Mouse (Mus musculus) hindbrain, embryonic 15.5 days (tissue): ENCODE data around the gene Clec10a. TPM values are rescaled to one million over a fixed set of nuclear protein-coding genes. Genes with fewer than 3 reads are reported as not detected.
"Not testable (repeated sequence)": the region's sequence is repeated elsewhere in the genome, so short reads cannot be mapped to it uniquely, and the experiment has no call there.

Source experiments
- ATAC-seq: fragments of 200-750 bp; cut with Nextera tagmentation; 2 replicates; pipeline ENCODE4 v1.8.0; 2017; ENCODE audit warnings: low read depth, moderate number of reproducible peaks, moderate TSS enrichment; ENCODE audit not compliant: low FRiP score
- H3K27ac ChIP-seq: fragments of 300-500 bp; sonication (generic); replicated peaks from 2 replicates; pipeline ENCODE4 v1.5.1; 2015; ENCODE audit warnings: mild to moderate bottlenecking, inconsistent platforms
- H3K27me3 ChIP-seq: fragments of 300-500 bp; sonication (generic); 2 replicates; pipeline ENCODE4 v1.6.1; 2015; ENCODE audit warnings: control low read depth, inconsistent platforms
- H3K36me3 ChIP-seq: fragments of 300-500 bp; sonication (generic); 2 replicates; pipeline ENCODE4 v1.6.1; 2015; ENCODE audit warnings: control low read depth, inconsistent platforms
- H3K4me1 ChIP-seq: fragments of 300-500 bp; sonication (generic); replicated peaks from 2 replicates; pipeline ENCODE4 v1.6.1; 2015; ENCODE audit warnings: control low read depth, inconsistent platforms
- H3K4me2 ChIP-seq: fragments of 300-500 bp; sonication (generic); 2 replicates; pipeline ENCODE4 v1.6.1; 2015; ENCODE audit warnings: moderate library complexity, mild to moderate bottlenecking, inconsistent platforms
- H3K4me3 ChIP-seq: fragments of 300-500 bp; sonication (generic); 2 replicates; pipeline ENCODE4 v1.5.1; 2015; ENCODE audit warnings: mild to moderate bottlenecking, inconsistent platforms
- H3K9ac ChIP-seq: fragments of 300-500 bp; sonication (generic); 2 replicates; pipeline ENCODE4 v1.6.1; 2015; ENCODE audit warnings: inconsistent platforms
- H3K9me3 ChIP-seq: fragments of 300-500 bp; sonication (generic); 2 replicates; pipeline ENCODE4 v1.6.1; 2016; ENCODE audit warnings: control low read depth, inconsistent platforms
- WGBS: fragments of 180-500 bp; shearing (Covaris S2); methylation state at CpG from one replicate; pipeline ENCODE4 v1.1.7; 2015; 5-methylcytosine and 5-hydroxymethylcytosine counted together
- polyA plus RNA-seq: library from polyadenylated mRNA; unstranded; fragments of >200 nt; fragmentation: Nextera tagmentation; extraction: Ambion mirVana; gene quantifications from 2 replicates; pipeline ENCODE4 v1.2.1, GENCODE M21; 2015

The Clec10a gene
- polyA plus RNA-seq, 1 experiment from 2014 or later, result 0.64 TPM

- not testable (repeated sequence) for H3K4me2 ChIP-seq
Observed at GRCm38 (mm10) chr11:70169471-70169870, 13.5 kb downstream of the Clec10a start.

GRCm38 (mm10) chr11:70170291-70170690 is 14.3 kb downstream of the Clec10a start:
- Histone ChIP-seq H3K9ac (no peak overlapping the region), H3K4me2 (no peak overlapping the region), H3K4me3 (no peak overlapping the region), H3K27me3 (no peaks in the 10 kb centered on the region), H3K27ac (no peak overlapping the region), H3K36me3 (no peaks in the 10 kb centered on the region), H3K9me3 (no peaks in the 10 kb centered on the region), H3K4me1 (no peaks in the 10 kb centered on the region)
- ATAC-seq, result no peak
- WGBS, result 72% methylated on average over 7 of the region's 7 CpGs

More at GRCm38 (mm10) chr11:70169471-70169870, 13.5 kb downstream of the Clec10a start:
- not testable (repeated sequence) for H3K9me3 ChIP-seq, H3K9ac ChIP-seq, H3K27me3 ChIP-seq, H3K36me3 ChIP-seq, H3K4me3 ChIP-seq, H3K4me1 ChIP-seq, ATAC-seq, H3K27ac ChIP-seq
- 95% methylated on average over 7 of the region's 7 CpGs for WGBS

- no peak for ATAC-seq
- Histone ChIP-seq H3K27me3 (no peaks in the 10 kb centered on the region), H3K9me3 (0 out of 2 replicates have a peak, but pooled peaks cover 3% of the 10 kb centered on the region), H3K27ac (no peak overlapping the region), H3K4me2 (no peak overlapping the region), H3K36me3 (no peaks in the 10 kb centered on the region), H3K9ac (no peak overlapping the region), H3K4me1 (no peaks in the 10 kb centered on the region), H3K4me3 (no peak overlapping the region)
- 86% methylated on average over 7 of the region's 7 CpGs for WGBS
Observed at GRCm38 (mm10) chr11:70171181-70171580, 15.2 kb downstream of the Clec10a start.

- Histone ChIP-seq H3K4me3 (no peak overlapping the region), H3K9me3 (0 out of 2 replicates have a peak, but pooled peaks cover 3% of the 10 kb centered on the region), H3K4me2 (no peak overlapping the region), H3K36me3 (no peaks in the 10 kb centered on the region), H3K9ac (no peak overlapping the region), H3K4me1 (no peaks in the 10 kb centered on the region), H3K27me3 (no peaks in the 10 kb centered on the region), H3K27ac (no peak overlapping the region)
- ATAC-seq, result no peak
- WGBS, result 49% methylated on average over 3 of the region's 3 CpGs
Observed at GRCm38 (mm10) chr11:70171847-70172246, 15.8 kb downstream of the Clec10a start.

GRCm38 (mm10) chr11:70172298-70172697 is 16.3 kb downstream of the Clec10a start:
- Histone ChIP-seq H3K27me3 (no peaks in the 10 kb centered on the region), H3K27ac (no peak overlapping the region), H3K4me1 (no peaks in the 10 kb centered on the region), H3K4me2 (no peak overlapping the region), H3K36me3 (no peaks in the 10 kb centered on the region), H3K4me3 (no peak overlapping the region), H3K9me3 (0 out of 2 replicates have a peak, but pooled peaks cover 3% of the 10 kb centered on the region), H3K9ac (no peak overlapping the region)
- WGBS, result 56% methylated on average over 5 of the region's 5 CpGs
- no peak for ATAC-seq

- H3K4me3 ChIP-seq, result no peak overlapping the region
- 0 out of 2 replicates have a peak, but pooled peaks cover 5% of the 10 kb centered on the region for H3K4me1 ChIP-seq
- no peak overlapping the region for H3K4me2 ChIP-seq
- WGBS, result 82% methylated on average over 4 of the region's 4 CpGs
- H3K9ac ChIP-seq, result no peak overlapping the region
- H3K36me3 ChIP-seq, result no peaks in the 10 kb centered on the region
- H3K27me3 ChIP-seq, result no peaks in the 10 kb centered on the region
- no peak for ATAC-seq
- no peak overlapping the region for H3K27ac ChIP-seq
- H3K9me3 ChIP-seq, result 0 out of 2 replicates have a peak, but pooled peaks cover 3% of the 10 kb centered on the region
Observed at GRCm38 (mm10) chr11:70174491-70174890, 18.5 kb downstream of the Clec10a start.

GRCm38 (mm10) chr11:70177647-70178046 is 21.6 kb downstream of the Clec10a start:
- Histone ChIP-seq H3K27me3 (no peaks in the 10 kb centered on the region), H3K4me1 (0 out of 2 replicates have a peak, but pooled peaks cover 5% of the 10 kb centered on the region), H3K4me2 (no peak overlapping the region), H3K27ac (no peak overlapping the region), H3K36me3 (no peaks in the 10 kb centered on the region), H3K9ac (no peak overlapping the region), H3K9me3 (0 out of 2 replicates have a peak, but pooled peaks cover 3% of the 10 kb centered on the region), H3K4me3 (no peak overlapping the region)
- WGBS, result 75% methylated on average over 8 of the region's 8 CpGs
- no peak for ATAC-seq

- no peak for ATAC-seq
Observed at GRCm38 (mm10) chr11:70178311-70178710, 22.3 kb downstream of the Clec10a start.

GRCm38 (mm10) chr11:70178756-70179155 is 22.8 kb downstream of the Clec10a start:
- no peak for ATAC-seq
- Histone ChIP-seq H3K27me3 (no peaks in the 10 kb centered on the region), H3K4me2 (no peak overlapping the region), H3K4me1 (0 out of 2 replicates have a peak, but pooled peaks cover 5% of the 10 kb centered on the region), H3K4me3 (no peak overlapping the region), H3K27ac (no peak overlapping the region), H3K36me3 (no peaks in the 10 kb centered on the region), H3K9me3 (0 out of 2 replicates have a peak, but pooled peaks cover 3% of the 10 kb centered on the region), H3K9ac (no peak overlapping the region)
- 81% methylated on average over 11 of the region's 11 CpGs for WGBS

More at GRCm38 (mm10) chr11:70178311-70178710, 22.3 kb downstream of the Clec10a start:
- no peaks in the 10 kb centered on the region for H3K27me3 ChIP-seq
- no peak overlapping the region for H3K27ac ChIP-seq
- no peak overlapping the region for H3K9ac ChIP-seq
- 0 out of 2 replicates have a peak, but pooled peaks cover 5% of the 10 kb centered on the region for H3K4me1 ChIP-seq
- 0 out of 2 replicates have a peak, but pooled peaks cover 3% of the 10 kb centered on the region for H3K9me3 ChIP-seq
- no peaks in the 10 kb centered on the region for H3K36me3 ChIP-seq
- no peak overlapping the region for H3K4me2 ChIP-seq
- WGBS, result 91% methylated on average over 11 of the region's 11 CpGs
- no peak overlapping the region for H3K4me3 ChIP-seq

GRCm38 (mm10) chr11:70179401-70179800 is 23.4 kb downstream of the Clec10a start:
- H3K9me3 ChIP-seq, result 0 out of 2 replicates have a peak, but pooled peaks cover 3% of the 10 kb centered on the region
- no peaks in the 10 kb centered on the region for H3K36me3 ChIP-seq
- H3K27ac ChIP-seq, result no peak overlapping the region
- no peak overlapping the region for H3K4me3 ChIP-seq
- WGBS, result 37% methylated on average over 14 of the region's 14 CpGs
- H3K9ac ChIP-seq, result no peak overlapping the region
- 0 out of 2 replicates have a peak, but pooled peaks cover 5% of the 10 kb centered on the region for H3K4me1 ChIP-seq
- ATAC-seq, result no peak
- no peaks in the 10 kb centered on the region for H3K27me3 ChIP-seq
- peak overlapping the region; percentile 3; the same call in 1 of the 2 replicates for H3K4me2 ChIP-seq

GRCm38 (mm10) chr11:70180496-70180895 is 24.5 kb downstream of the Clec10a start:
- Histone ChIP-seq H3K4me1 (0 out of 2 replicates have a peak, but pooled peaks cover 5% of the 10 kb centered on the region), H3K9me3 (0 out of 2 replicates have a peak, but pooled peaks cover 3% of the 10 kb centered on the region), H3K9ac (no peak overlapping the region), H3K36me3 (no peaks in the 10 kb centered on the region), H3K27ac (no peak overlapping the region), H3K4me2 (no peak overlapping the region), H3K27me3 (no peaks in the 10 kb centered on the region), H3K4me3 (no peak overlapping the region)
- ATAC-seq, result no peak
- 97% methylated on average over 4 of the region's 4 CpGs for WGBS

- H3K27me3 ChIP-seq, result no peaks in the 10 kb centered on the region
- H3K4me3 ChIP-seq, result no peak overlapping the region
- H3K9me3 ChIP-seq, result no peaks in the 10 kb centered on the region
- H3K4me1 ChIP-seq, result no peaks in the 10 kb centered on the region
- H3K36me3 ChIP-seq, result no peaks in the 10 kb centered on the region
- no peak overlapping the region for H3K27ac ChIP-seq
- H3K9ac ChIP-seq, result no peak overlapping the region
- no peak for ATAC-seq
- no peak overlapping the region for H3K4me2 ChIP-seq
- 79% methylated on average over 7 of the region's 7 CpGs for WGBS
Observed at GRCm38 (mm10) chr11:70185120-70185519, 29.1 kb downstream of the Clec10a start.
